Mouse (Mus musculus): ENCODE results near the gene Tdp2. TPM values are rescaled to one million over a fixed set of nuclear protein-coding genes. Genes with fewer than 3 reads are reported as not detected.
A peak's percentile ranks its signal among the peaks of the same experiment; 100 is the strongest.

Tdp2 gene
- polyA plus RNA-seq, 1 experiment from 2014 or later, result 29.4 TPM

DNA sequence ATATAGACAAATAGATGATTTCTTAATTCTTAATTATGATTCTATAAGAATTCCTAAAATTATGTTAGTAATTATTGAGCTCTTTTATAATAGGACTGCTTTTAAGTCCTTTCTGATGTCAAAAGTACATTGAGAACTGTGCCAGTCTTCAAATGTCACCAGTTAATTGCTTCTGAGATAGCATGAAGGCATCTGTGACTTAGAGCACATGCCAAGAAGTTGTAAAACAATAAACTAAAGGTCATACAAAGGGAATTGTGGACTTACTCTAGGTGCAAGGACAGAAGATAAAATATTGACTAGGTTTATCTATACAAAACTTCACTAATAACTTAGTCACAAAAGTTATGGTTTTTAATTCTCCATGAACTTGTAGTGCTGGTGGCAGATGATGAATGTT is 27.6 kb downstream of the Tdp2 start:
- DNase-seq, result no peak
- ATAC-seq (ENCODE audit: low read depth), result no peak
- H3K9me3 ChIP-seq (replicated peaks), result no peaks in the 10 kb centered on the region

DNA sequence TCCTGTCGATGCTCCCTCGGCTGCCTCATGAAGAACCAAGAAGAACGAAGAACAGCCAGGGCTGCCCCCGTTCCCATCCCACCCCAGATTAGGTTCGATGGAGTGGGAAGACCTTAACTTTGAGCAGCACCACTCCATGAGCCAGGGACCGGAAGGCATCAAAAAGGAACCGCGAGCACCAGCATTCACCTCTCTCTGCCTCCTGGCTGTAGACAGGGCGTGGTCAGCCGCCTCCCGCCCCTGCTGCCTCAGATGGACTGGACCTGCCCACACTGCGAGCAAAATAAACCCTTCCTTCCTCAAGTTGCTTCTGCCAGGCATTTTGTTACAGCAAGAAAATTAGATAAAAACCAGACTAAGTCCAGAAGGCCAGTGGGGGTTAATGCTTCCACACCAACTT is 29.6 kb downstream of the Tdp2 start:
- ATAC-seq (ENCODE audit: low read depth) (no peak), DNase-seq (no peak)
- H3K4me2 ChIP-seq, result no peak overlapping the region
- no peak overlapping the region for H3K4me3 ChIP-seq (replicated peaks)
- H3K4me1 ChIP-seq (replicated peaks), result peaks cover 4% of the 10 kb centered on the region; the same call in 1 of the 2 replicates
- no peaks in the 10 kb centered on the region for H3K9me3 ChIP-seq (replicated peaks)
- H3K27ac ChIP-seq, result no peak overlapping the region
- H3K27me3 ChIP-seq, result no peaks in the 10 kb centered on the region
- no peaks in the 10 kb centered on the region for H3K36me3 ChIP-seq
- 59% methylated on average over 12 of the region's 12 CpGs for WGBS (ENCODE audit: insufficient replicate concordance)
- no peak overlapping the region for H3K9ac ChIP-seq

More for the DNA sequence above, 27.6 kb downstream of the Tdp2 start:
- Histone ChIP-seq H3K4me1 (replicated peaks) (no peaks in the 10 kb centered on the region), H3K27me3 (no peaks in the 10 kb centered on the region), H3K4me2 (no peak overlapping the region), H3K27ac (no peak overlapping the region), H3K36me3 (no peaks in the 10 kb centered on the region), H3K4me3 (replicated peaks) (no peak overlapping the region), H3K9ac (no peak overlapping the region)

DNA sequence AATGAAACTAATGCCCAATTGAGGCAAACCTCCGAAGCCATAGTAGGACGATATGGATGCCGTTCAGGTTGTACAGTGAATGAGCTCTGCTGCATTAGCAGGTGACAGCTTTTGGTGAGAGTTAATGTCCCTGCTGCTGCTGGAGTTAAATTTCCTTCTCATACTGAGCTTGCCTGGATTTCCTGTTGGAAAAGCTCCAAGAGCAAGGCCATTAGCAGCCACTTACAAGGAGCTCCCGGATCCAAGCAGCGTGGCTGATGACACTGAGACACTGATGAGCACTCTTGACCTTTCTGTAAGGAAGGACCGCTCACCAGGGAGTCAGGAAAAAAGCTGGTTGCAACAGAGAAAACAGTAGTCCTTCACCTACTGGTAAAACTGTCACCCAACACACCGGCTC is 30.5 kb downstream of the Tdp2 start:
- peaks cover 10% of the 10 kb centered on the region; the same call in 1 of the 2 replicates for H3K4me1 ChIP-seq (replicated peaks)
- 69% methylated on average over 7 of the region's 7 CpGs for WGBS (ENCODE audit: insufficient replicate concordance)
- ATAC-seq (ENCODE audit: low read depth) (no peak), DNase-seq (no peak)
- no peaks in the 10 kb centered on the region for H3K9me3 ChIP-seq (replicated peaks)
- no peak overlapping the region for H3K27ac ChIP-seq
- H3K36me3 ChIP-seq, result no peaks in the 10 kb centered on the region
- no peak overlapping the region for H3K4me2 ChIP-seq
- no peak overlapping the region for H3K4me3 ChIP-seq (replicated peaks)
- no peaks in the 10 kb centered on the region for H3K27me3 ChIP-seq
- H3K9ac ChIP-seq, result no peak overlapping the region

- Histone ChIP-seq H3K27ac (no peak overlapping the region), H3K9ac (no peak overlapping the region), H3K9me3 (replicated peaks) (no peaks in the 10 kb centered on the region), H3K27me3 (no peaks in the 10 kb centered on the region), H3K4me2 (no peak overlapping the region), H3K4me1 (replicated peaks) (peaks cover 10% of the 10 kb centered on the region; the same call in 1 of the 2 replicates), H3K36me3 (no peaks in the 10 kb centered on the region), H3K4me3 (replicated peaks) (no peak overlapping the region)
- DNase-seq (peak; percentile 35), ATAC-seq (ENCODE audit: low read depth) (no peak)
- 46% methylated on average over 7 of the region's 7 CpGs for WGBS (ENCODE audit: insufficient replicate concordance)
These were observed 31.0 kb downstream of the Tdp2 start for GRCm38 (mm10) chr13:24862520-24862919.

DNA sequence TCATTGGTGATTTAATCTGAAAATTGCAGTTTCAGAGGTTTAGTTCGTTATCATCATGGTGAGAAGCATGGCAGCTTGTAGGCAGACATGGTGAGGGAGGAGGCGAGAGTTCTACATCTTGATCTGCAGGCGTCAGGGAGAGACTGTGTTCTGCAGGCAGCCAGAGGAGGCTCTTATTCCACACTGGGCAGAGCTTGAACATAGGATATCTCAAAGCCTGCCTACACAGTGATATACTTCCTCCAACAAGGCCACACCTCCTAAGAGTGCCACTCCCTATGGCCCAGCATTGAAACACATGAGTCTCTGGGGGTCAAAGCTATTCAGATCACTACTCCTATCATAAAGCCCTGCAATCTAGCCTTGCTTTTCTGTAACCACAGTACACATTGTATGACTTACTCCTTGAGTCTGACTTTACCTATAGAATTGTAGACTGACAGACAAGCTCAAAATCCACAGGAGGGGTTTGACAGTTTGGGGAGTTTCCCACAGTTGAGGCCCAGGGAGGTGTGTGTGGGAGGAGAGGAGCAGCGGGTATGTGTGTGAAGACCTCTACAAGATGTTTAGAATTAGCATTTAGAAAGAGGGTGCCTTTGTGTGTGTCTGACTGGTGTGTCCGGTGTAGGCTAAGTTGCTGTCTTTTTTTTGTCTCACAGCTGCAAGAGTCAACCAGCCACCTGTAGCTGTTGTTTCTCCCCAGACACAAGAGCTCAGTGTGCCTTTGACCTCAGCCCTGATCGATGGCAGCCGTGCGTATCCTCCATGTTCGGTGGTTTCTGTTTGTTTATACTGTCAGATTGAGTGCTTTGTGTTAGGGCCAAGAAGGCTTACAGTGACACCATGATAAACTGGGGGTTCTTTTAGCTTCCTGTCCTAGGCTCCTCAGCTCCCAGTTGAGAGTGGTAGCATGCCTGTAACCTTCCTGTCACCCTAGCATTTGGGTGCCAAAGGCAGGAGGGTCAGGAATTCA is 35.2 kb downstream of the Tdp2 start:
- ATAC-seq (ENCODE audit: low read depth) (peak; percentile 43; the same call in 1 of the 2 replicates), DNase-seq (no peak)
- Histone ChIP-seq H3K4me2 (no peak overlapping the region), H3K9me3 (replicated peaks) (no peaks in the 10 kb centered on the region), H3K27ac (no peak overlapping the region), H3K36me3 (no peaks in the 10 kb centered on the region), H3K4me3 (replicated peaks) (no peak overlapping the region), H3K27me3 (no peaks in the 10 kb centered on the region), H3K4me1 (replicated peaks) (peaks cover 10% of the 10 kb centered on the region; the same call in 1 of the 2 replicates), H3K9ac (no peak overlapping the region)
- WGBS (ENCODE audit: insufficient replicate concordance), result 56% methylated on average over 9 of the region's 9 CpGs

DNA sequence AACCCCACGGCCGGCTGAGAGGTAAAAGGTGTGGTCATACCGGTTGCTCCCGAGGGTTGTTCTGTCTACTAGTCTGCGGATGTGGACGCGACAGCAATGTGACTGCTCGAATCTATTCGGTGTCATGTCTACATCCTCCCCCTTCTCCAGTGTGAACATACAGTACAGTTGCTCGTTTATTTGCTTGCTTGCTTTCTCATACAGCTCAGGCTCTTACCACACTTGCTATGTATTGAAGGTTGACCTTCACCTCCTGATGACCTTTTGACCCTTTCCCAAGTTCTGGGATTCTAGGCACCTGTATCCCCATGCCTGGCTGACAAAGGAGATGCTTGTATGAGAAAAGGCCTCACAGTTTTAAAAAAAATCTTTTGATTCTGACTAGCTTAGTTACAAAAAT is 36.3 kb downstream of the Tdp2 start:
- H3K36me3 ChIP-seq, result no peaks in the 10 kb centered on the region
- H3K4me3 ChIP-seq (replicated peaks), result no peak overlapping the region
- H3K4me1 ChIP-seq (replicated peaks), result peaks cover 10% of the 10 kb centered on the region; the same call in 1 of the 2 replicates
- H3K9me3 ChIP-seq (replicated peaks), result no peaks in the 10 kb centered on the region
- 70% methylated on average over 10 of the region's 10 CpGs for whole genome bisulfite sequencing (ENCODE audit: insufficient replicate concordance)
- no peak overlapping the region for H3K27ac ChIP-seq
- ATAC-seq (ENCODE audit: low read depth), result no peak
- no peaks in the 10 kb centered on the region for H3K27me3 ChIP-seq
- no peak overlapping the region for H3K9ac ChIP-seq
- DNase-seq, result no peak
- no peak overlapping the region for H3K4me2 ChIP-seq

GRCm38 (mm10) chr13:24868233-24868632 is 36.8 kb downstream of the Tdp2 start:
- WGBS (ENCODE audit: insufficient replicate concordance), result 72% methylated on average over 7 of the region's 7 CpGs
- no peak for ATAC-seq (ENCODE audit: low read depth)

GRCm38 (mm10) chr13:24879359-24880040 is 48.0 kb downstream of the Tdp2 start:
- WGBS (ENCODE audit: insufficient replicate concordance), result 68% methylated on average over 15 of the region's 15 CpGs
- no peak overlapping the region for H3K4me3 ChIP-seq (replicated peaks)
- no peak overlapping the region for H3K4me2 ChIP-seq
- DNase-seq (no peak), ATAC-seq (ENCODE audit: low read depth) (peak; percentile 50; the same call in 1 of the 2 replicates)
- H3K9ac ChIP-seq, result no peak overlapping the region
- H3K27ac ChIP-seq, result no peak overlapping the region
- H3K36me3 ChIP-seq, result no peaks in the 10 kb centered on the region
- H3K9me3 ChIP-seq (replicated peaks), result no peaks in the 10 kb centered on the region; the same call in 1 of the 2 replicates
- H3K4me1 ChIP-seq (replicated peaks), result no peaks in the 10 kb centered on the region
- no peaks in the 10 kb centered on the region for H3K27me3 ChIP-seq

More at GRCm38 (mm10) chr13:24868233-24868632, 36.8 kb downstream of the Tdp2 start:
- Histone ChIP-seq H3K36me3 (no peaks in the 10 kb centered on the region), H3K4me3 (replicated peaks) (no peak overlapping the region), H3K4me2 (no peak overlapping the region), H3K27ac (no peak overlapping the region), H3K27me3 (no peaks in the 10 kb centered on the region), H3K9me3 (replicated peaks) (no peaks in the 10 kb centered on the region), H3K9ac (no peak overlapping the region), H3K4me1 (replicated peaks) (peaks cover 10% of the 10 kb centered on the region; the same call in 1 of the 2 replicates)
- DNase-seq, result no peak

DNA sequence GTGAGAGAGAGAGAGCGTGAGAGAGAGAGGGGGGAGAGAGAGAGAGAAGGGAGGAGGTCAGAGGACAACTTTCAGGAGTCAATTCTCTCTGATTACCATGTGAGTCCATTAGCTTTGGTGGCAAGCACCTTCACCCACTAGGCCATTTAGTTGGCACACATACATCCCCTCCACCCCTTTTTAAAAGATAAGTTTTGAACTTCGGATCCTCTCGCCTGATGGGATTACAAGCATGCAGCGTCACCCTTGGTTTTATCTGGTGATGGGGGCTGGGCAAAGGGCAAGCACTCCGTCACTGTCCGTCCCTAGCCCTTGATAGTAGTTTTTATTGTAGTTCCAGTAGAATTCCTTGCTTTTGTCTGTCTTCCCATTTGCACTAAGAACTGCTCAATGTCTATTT is 48.7 kb downstream of the Tdp2 start:
- Histone ChIP-seq H3K9me3 (replicated peaks) (no peaks in the 10 kb centered on the region; the same call in 1 of the 2 replicates), H3K4me1 (replicated peaks) (no peaks in the 10 kb centered on the region), H3K4me3 (replicated peaks) (no peak overlapping the region), H3K27me3 (no peaks in the 10 kb centered on the region), H3K36me3 (no peaks in the 10 kb centered on the region), H3K4me2 (no peak overlapping the region), H3K27ac (no peak overlapping the region), H3K9ac (no peak overlapping the region)
- 54% methylated on average over 6 of the region's 6 CpGs for WGBS (ENCODE audit: insufficient replicate concordance)
- ATAC-seq (ENCODE audit: low read depth) (no peak), DNase-seq (no peak)

- DNase-seq (no peak), ATAC-seq (ENCODE audit: low read depth) (no peak)
- Histone ChIP-seq H3K9me3 (replicated peaks) (no peaks in the 10 kb centered on the region; the same call in 1 of the 2 replicates), H3K4me3 (replicated peaks) (no peak overlapping the region), H3K27me3 (no peaks in the 10 kb centered on the region), H3K27ac (no peak overlapping the region), H3K9ac (no peak overlapping the region), H3K36me3 (no peaks in the 10 kb centered on the region), H3K4me2 (no peak overlapping the region), H3K4me1 (replicated peaks) (no peaks in the 10 kb centered on the region)
- 67% methylated on average over 5 of the region's 5 CpGs for WGBS (ENCODE audit: insufficient replicate concordance)
These were observed 49.2 kb downstream of the Tdp2 start for GRCm38 (mm10) chr13:24880704-24881103.

- Histone ChIP-seq H3K9ac (no peak overlapping the region), H3K27me3 (no peaks in the 10 kb centered on the region), H3K36me3 (no peaks in the 10 kb centered on the region), H3K27ac (no peak overlapping the region), H3K4me1 (replicated peaks) (no peaks in the 10 kb centered on the region), H3K4me3 (replicated peaks) (no peak overlapping the region), H3K9me3 (replicated peaks) (no peaks in the 10 kb centered on the region; the same call in 1 of the 2 replicates), H3K4me2 (no peak overlapping the region)
- DNase-seq (no peak), ATAC-seq (ENCODE audit: low read depth) (no peak)
- WGBS (ENCODE audit: insufficient replicate concordance), result 71% methylated on average over 6 of the region's 6 CpGs
These were observed 50.9 kb downstream of the Tdp2 start for GRCm38 (mm10) chr13:24882411-24882810.

All from liver, embryonic 13.5 days (tissue).